17 mouse cellular contexts compared by ENCODE assay signal in genomic region chr16:10585165-10585564, GRCm38 (mm10). TPM values are rescaled to one million over a fixed set of nuclear protein-coding genes. Genes with fewer than 3 reads are reported as not detected.
DNase-seq lines count a peak whose midpoint lies in the region; ATAC-seq lines count a peak whose summit lies in the region.
"Had no signal": no experiment of that assay in that cellular context is flagged by ENCODE, and none has a peak within 500 bp of the region (broad histone marks: within the 10 kb centered on the region; RNA-seq: fewer than 3 reads in every experiment).

No protein-coding gene starts in this region.

- no peaks in the 10 kb centered on the region for H3K27me3 ChIP-seq in embryonic facial prominence, embryonic 14.5 days (replicated peaks; ENCODE audit: control insufficient read depth, insufficient read depth, low read length)
- H3K27me3 ChIP-seq in embryonic facial prominence, embryonic 10.5 days (replicated peaks; ENCODE audit: low read depth, poor library complexity, severe bottlenecking): no peaks in the 10 kb centered on the region
- H3K27me3 ChIP-seq: embryonic facial prominence, embryonic 12.5 days; liver, embryonic 13.5 days; midbrain, embryonic 13.5 days had no signal

- 60% methylated on average over 1 of the region's 1 CpGs for WGBS in embryonic facial prominence, embryonic 14.5 days
- WGBS in embryonic facial prominence, embryonic 10.5 days: 88% methylated on average over 1 of the region's 1 CpGs

- no peak for ATAC-seq in embryonic facial prominence, embryonic 14.5 days (ENCODE audit: low read depth)
- 0 out of 2 replicates have a peak, but pooled peaks have one; percentile 18 for ATAC-seq in megakaryocyte-erythroid progenitor cell, adult 5-6 weeks (replicated peaks; ENCODE audit: low FRiP score, low TSS enrichment, poor library complexity, severe bottlenecking)
- ATAC-seq: forebrain, embryonic 16.5 days; intestine, postnatal 0 days; midbrain, embryonic 13.5 days had no signal

- intact Hi-C loops in gastrocnemius, postnatal 36 days (cut with DNase I): no loop called here

- H3K9me3 ChIP-seq in embryonic facial prominence, embryonic 14.5 days (ENCODE audit: control insufficient read depth, low read length): no peaks in the 10 kb centered on the region
- H3K9me3 ChIP-seq in embryonic facial prominence, embryonic 10.5 days: no peaks in the 10 kb centered on the region
- H3K9me3 ChIP-seq: embryonic facial prominence, embryonic 12.5 days; liver, embryonic 13.5 days; midbrain, embryonic 13.5 days had no signal

- no peaks in the 10 kb centered on the region for H3K4me1 ChIP-seq in embryonic facial prominence, embryonic 14.5 days (ENCODE audit: control insufficient read depth, insufficient read depth, low read length)
- H3K4me1 ChIP-seq in embryonic facial prominence, embryonic 10.5 days: no peaks in the 10 kb centered on the region
- H3K4me1 ChIP-seq: embryonic facial prominence, embryonic 12.5 days; liver, embryonic 13.5 days; midbrain, embryonic 13.5 days had no signal

- peak; percentile 31 for DNase-seq in embryonic facial prominence, embryonic 14.5 days (ENCODE audit: low spot score)
- DNase-seq in embryonic facial prominence, embryonic 10.5 days (ENCODE audit: low spot score): no peak
- peak; percentile 78 for DNase-seq in CD4-positive helper T cell, adult 2 months (ENCODE audit: low read depth, low spot score)
- peak; percentile 51 for DNase-seq in brain, adult 2 months (ENCODE audit: low read depth, low spot score)
- DNase-seq in embryo, embryonic 10 days (ENCODE audit: low spot score): no peak
- DNase-seq in gastrocnemius, postnatal 36 days: no peak
- no peak for DNase-seq in neural tube, embryonic 10.5 days (ENCODE audit: extremely low spot score, low spot score)
- DNase-seq: cerebellum, adult 11 months; heart, postnatal 36 days; liver, embryonic 13.5 days; right cerebral cortex, adult 18-20 months had no signal

- H3K4me2 ChIP-seq in embryonic facial prominence, embryonic 14.5 days (ENCODE audit: low read depth, low read length): no peak overlapping the region
- H3K4me2 ChIP-seq: embryonic facial prominence, embryonic 12.5 days; liver, embryonic 13.5 days; midbrain, embryonic 13.5 days had no signal

- H3K27ac ChIP-seq in embryonic facial prominence, embryonic 14.5 days (replicated peaks; ENCODE audit: low read depth, low read length): no peak overlapping the region
- no peak overlapping the region for H3K27ac ChIP-seq in embryonic facial prominence, embryonic 10.5 days (replicated peaks)
- H3K27ac ChIP-seq: embryonic facial prominence, embryonic 12.5 days; layer of hippocampus, adult 2 months; liver, embryonic 13.5 days; midbrain, embryonic 13.5 days had no signal

- no peak overlapping the region for H3K9ac ChIP-seq in embryonic facial prominence, embryonic 14.5 days (ENCODE audit: low read depth, low read length)
- H3K9ac ChIP-seq: embryonic facial prominence, embryonic 12.5 days; liver, embryonic 13.5 days; midbrain, embryonic 13.5 days had no signal

- H3K36me3 ChIP-seq in embryonic facial prominence, embryonic 14.5 days (ENCODE audit: control insufficient read depth, insufficient read depth, low read length): peaks cover 48% of the 10 kb centered on the region
- peaks cover 42% of the 10 kb centered on the region for H3K36me3 ChIP-seq in embryonic facial prominence, embryonic 10.5 days (replicated peaks)

- H3K4me3 ChIP-seq in embryonic facial prominence, embryonic 14.5 days (ENCODE audit: low read depth, low read length): no peak overlapping the region
- no peak overlapping the region for H3K4me3 ChIP-seq in embryonic facial prominence, embryonic 10.5 days
- H3K4me3 ChIP-seq: embryonic facial prominence, embryonic 12.5 days; layer of hippocampus, adult 2 months; liver, embryonic 13.5 days; midbrain, embryonic 13.5 days had no signal

RNA-seq across cellular contexts. Expression of gene Clec16a, which starts 40.0 kb away (rescaled TPM):
- polyA plus RNA-seq in embryonic facial prominence, embryonic 14.5 days (2014; fragmentation: Nextera tagmentation; extraction: Ambion mirVana): 26.8 and 29.6 TPM in 2 replicates
- polyA plus RNA-seq in embryonic facial prominence, embryonic 10.5 days (2016; fragmentation: Nextera tagmentation; extraction: Ambion mirVana): 30.6 and 30.7 TPM in 2 replicates
- 13.2 and 20.9 TPM in 2 replicates for total RNA-seq in megakaryocyte-erythroid progenitor cell, adult 5-6 weeks (2014; fragmentation: Nextera tagmentation)
- 6.3 and 13.6 TPM in 2 replicates for total RNA-seq in megakaryocyte-erythroid progenitor cell, adult 5-6 weeks (2017)
- 10 to 100 TPM; 59.3 to 70.8 TPM for total RNA-seq in gastrocnemius, postnatal 36 days (2021)

RNA-seq across cellular contexts. Expression of gene Dexi, which starts 42.3 kb away (rescaled TPM):
- 28.0 and 30.3 TPM in 2 replicates for polyA plus RNA-seq in embryonic facial prominence, embryonic 14.5 days (2014; fragmentation: Nextera tagmentation; extraction: Ambion mirVana)
- 18.5 and 19.3 TPM in 2 replicates for polyA plus RNA-seq in embryonic facial prominence, embryonic 10.5 days (2016; fragmentation: Nextera tagmentation; extraction: Ambion mirVana)
- 12.5 and 13.2 TPM in 2 replicates for total RNA-seq in megakaryocyte-erythroid progenitor cell, adult 5-6 weeks (2014; fragmentation: Nextera tagmentation)
- 1.8 and 3.2 TPM in 2 replicates for total RNA-seq in megakaryocyte-erythroid progenitor cell, adult 5-6 weeks (2017)
- 10 to 100 TPM; 39.3 to 47.4 TPM for total RNA-seq in gastrocnemius, postnatal 36 days (2021)

Comparison
In these comparisons a context has a peak if more than half of its experiments do, and no peak if none do; other contexts are left out.
1. DNase-seq: peak in embryonic facial prominence, embryonic 14.5 days (single experiment), CD4-positive helper T cell, adult 2 months (single experiment) and brain, adult 2 months (single experiment); none in embryonic facial prominence, embryonic 10.5 days (single experiment), embryo, embryonic 10 days (single experiment), gastrocnemius, postnatal 36 days (0 of 2) and neural tube, embryonic 10.5 days (single experiment).